Comparison of ENCODE assay signal across 9 mouse cellular contexts in genomic region chr4:133864380-133864981, GRCm38 (mm10). TPM values are rescaled to one million over a fixed set of nuclear protein-coding genes. Genes with fewer than 3 reads are reported as not detected.
DNase-seq lines count a peak whose midpoint lies in the region; ATAC-seq and TF ChIP-seq lines count a peak whose summit lies in the region.
"Had no signal": no experiment of that assay in that cellular context is flagged by ENCODE, and none has a peak within 500 bp of the region (broad histone marks: within the 10 kb centered on the region; RNA-seq: fewer than 3 reads in every experiment).

No protein-coding gene starts in this region.

- no peak for TF ChIP-seq CTCF in cerebellum, adult 2 months (IDR thresholded peaks at IDR 0.05; ENCODE audit: borderline replicate concordance, insufficient read depth, low read depth, low read length)

- H3K36me3 ChIP-seq in kidney, embryonic 14.5 days (ENCODE audit: control insufficient read depth, insufficient read depth, low read length), result peaks cover 37% of the 10 kb centered on the region
- peaks cover 26% of the 10 kb centered on the region; the same call in 1 of the 2 replicates for H3K36me3 ChIP-seq in stomach, embryonic 15.5 days

- H3K27ac ChIP-seq in cerebellum, adult 2 months (ENCODE audit: insufficient read depth, low read length), result peak overlapping the region; percentile 58
- peak overlapping the region; percentile 79 for H3K27ac ChIP-seq in kidney, embryonic 14.5 days (ENCODE audit: low read depth, low read length)
- peak overlapping the region; percentile 49 for H3K27ac ChIP-seq in stomach, embryonic 15.5 days
- H3K27ac ChIP-seq: lung, embryonic 15.5 days had no signal

- DNase-seq in cerebellum, adult 2 months, result peak in 1 of 2 experiments; percentile 51
- DNase-seq in cerebellum, postnatal 25 days, result no peak
- DNase-seq in right cerebral cortex, adult 18-20 months, result peak; percentile 38
- DNase-seq in right cerebral cortex, postnatal 10 days (ENCODE audit: low spot score in 2 of 2), result no peak
- DNase-seq in cerebellum, adult 9-10 months, result no peak

- H3K4me3 ChIP-seq in cerebellum, adult 2 months (replicated peaks; ENCODE audit: insufficient read depth, low read depth, low read length), result no peak overlapping the region
- H3K4me3 ChIP-seq in kidney, embryonic 14.5 days (ENCODE audit: low read length), result no peak overlapping the region
- no peak overlapping the region for H3K4me3 ChIP-seq in stomach, embryonic 15.5 days (replicated peaks)
- H3K4me3 ChIP-seq: lung, embryonic 15.5 days had no signal

- H3K4me1 ChIP-seq in cerebellum, adult 2 months (ENCODE audit: control insufficient read depth, insufficient read depth, low read length), result peaks cover 21% of the 10 kb centered on the region
- peaks cover 22% of the 10 kb centered on the region; the same call in 1 of the 2 replicates for H3K4me1 ChIP-seq in kidney, embryonic 14.5 days (ENCODE audit: control insufficient read depth, insufficient read depth, low read length)
- peaks cover 12% of the 10 kb centered on the region; the same call in 1 of the 2 replicates for H3K4me1 ChIP-seq in stomach, embryonic 15.5 days
- H3K4me1 ChIP-seq: lung, embryonic 15.5 days had no signal

- 18% methylated on average over 13 of the region's 13 CpGs for WGBS in cerebellum, adult 2 months
- WGBS in kidney, embryonic 14.5 days, result 39% methylated on average over 13 of the region's 13 CpGs
- WGBS in stomach, embryonic 15.5 days, result 59% methylated on average over 13 of the region's 13 CpGs

- H3K9ac ChIP-seq in kidney, embryonic 14.5 days (ENCODE audit: low read depth, low read length), result peak overlapping the region; percentile 19
- no peak overlapping the region for H3K9ac ChIP-seq in stomach, embryonic 15.5 days
- H3K9ac ChIP-seq: lung, embryonic 15.5 days had no signal

- no peaks in the 10 kb centered on the region for H3K9me3 ChIP-seq in kidney, embryonic 14.5 days (ENCODE audit: control insufficient read depth, low read length)
- no peaks in the 10 kb centered on the region for H3K9me3 ChIP-seq in stomach, embryonic 15.5 days
- H3K9me3 ChIP-seq: lung, embryonic 15.5 days had no signal

- H3K4me2 ChIP-seq in kidney, embryonic 14.5 days (replicated peaks; ENCODE audit: low read depth, low read length), result no peak overlapping the region
- H3K4me2 ChIP-seq in stomach, embryonic 15.5 days, result no peak overlapping the region
- H3K4me2 ChIP-seq: lung, embryonic 15.5 days had no signal

- TF ChIP-seq POLR2A in cerebellum, adult 2 months (IDR thresholded peaks at IDR 0.05; ENCODE audit: borderline replicate concordance, insufficient read depth, low read length), result no peak

- H3K27me3 ChIP-seq in cerebellum, adult 2 months (ENCODE audit: control insufficient read depth, insufficient read depth, low read length), result no peaks in the 10 kb centered on the region
- H3K27me3 ChIP-seq in kidney, embryonic 14.5 days (ENCODE audit: control insufficient read depth, insufficient read depth, low read length), result no peaks in the 10 kb centered on the region
- no peaks in the 10 kb centered on the region for H3K27me3 ChIP-seq in stomach, embryonic 15.5 days (replicated peaks)
- H3K27me3 ChIP-seq: lung, embryonic 15.5 days had no signal

- no peak for ATAC-seq in kidney, embryonic 14.5 days (ENCODE audit: low FRiP score, low TSS enrichment)
- no peak; the same call in 1 of the 2 replicates for ATAC-seq in stomach, embryonic 15.5 days (ENCODE audit: insufficient read depth, low FRiP score, low read depth)
- ATAC-seq in monocyte, adult 5-6 weeks (replicated peaks; ENCODE audit: insufficient number of reproducible peaks, low FRiP score, low TSS enrichment, poor library complexity, severe bottlenecking), result no peak

RNA-seq across cellular contexts. Expression of gene Rps6ka1, which starts 23.1 kb away (rescaled TPM):
- polyA plus RNA-seq in cerebellum, adult 2 months (2012; rRNA removed), result 93.6 and 114 TPM in 2 replicates
- 29.6 and 49.8 TPM in 2 replicates for polyA plus RNA-seq in kidney, embryonic 14.5 days (2014; fragmentation: Nextera tagmentation; extraction: Ambion mirVana)
- 73.4 and 76.4 TPM in 2 replicates for polyA plus RNA-seq in stomach, embryonic 15.5 days (2015; fragmentation: Nextera tagmentation; extraction: Ambion mirVana)
- 122 to 151 TPM (median 138 TPM) in 3 replicates for total RNA-seq in monocyte, adult 5-6 weeks (2017)
